Mouse (Mus musculus) lung, postnatal 0 days (tissue): ENCODE measurements at regions not wholly inside any gene's neighbourhood (a gene's known extent, or its start where the extent isn't known, plus 50 kb on each side); places are given as distances from the start of the nearest gene placed in this dataset.

Experiments used
- ATAC-seq: fragments of 200-750 bp; cut with Nextera tagmentation; 2 replicates; pipeline ENCODE4 v1.8.0; 2017; ENCODE audit warnings: moderate library complexity
- DNase-seq: peaks from one replicate; pipeline ENCODE4 v3.0.0-alpha.2; 2016; ENCODE audit warnings: low spot score
- H3K27ac ChIP-seq: fragments of 300-500 bp; sonication (generic); 2 replicates; pipeline ENCODE4 v1.5.1; 2014; ENCODE audit warnings: antibody characterized with exemption, mild to moderate bottlenecking, low read length, mixed read lengths
- H3K27me3 ChIP-seq: fragments of 300-500 bp; sonication (generic); replicated peaks from 2 replicates; pipeline ENCODE4 v1.6.1; 2014; ENCODE audit warnings: low read length, mixed read lengths; ENCODE audit not compliant: insufficient read depth
- H3K36me3 ChIP-seq: fragments of 300-500 bp; sonication (generic); 2 replicates; pipeline ENCODE4 v1.6.1; 2014; ENCODE audit warnings: low read length, mixed read lengths; ENCODE audit not compliant: insufficient read depth
- H3K4me1 ChIP-seq: fragments of 300-500 bp; sonication (generic); 2 replicates; pipeline ENCODE4 v1.6.1; 2014; ENCODE audit warnings: antibody characterized with exemption, low read depth, low read length, mixed read lengths; ENCODE audit not compliant: insufficient read depth
- H3K4me2 ChIP-seq: fragments of 300-500 bp; sonication (generic); replicated peaks from 2 replicates; pipeline ENCODE4 v1.6.1; 2014; ENCODE audit warnings: low read depth, mild to moderate bottlenecking, low read length, moderate library complexity, mixed read lengths
- H3K4me3 ChIP-seq: fragments of 300-500 bp; sonication (generic); 2 replicates; pipeline ENCODE4 v1.5.1; 2014; ENCODE audit warnings: low read depth, low read length
- H3K9ac ChIP-seq: fragments of 300-500 bp; sonication (generic); replicated peaks from 2 replicates; pipeline ENCODE4 v1.6.1; 2014; ENCODE audit warnings: low read depth, mild to moderate bottlenecking
- H3K9me3 ChIP-seq: fragments of 300-500 bp; sonication (generic); 2 replicates; pipeline ENCODE4 v1.6.1; 2016; ENCODE audit warnings: low read length, mixed read lengths
- CTCF ChIP-seq: IDR thresholded peaks from 2 replicates; pipeline ENCODE4 v1.5.1; 2016; ENCODE audit warnings: antibody characterized with exemption, mild to moderate bottlenecking
- EP300 ChIP-seq: IDR thresholded peaks from 2 replicates; pipeline ENCODE4 v1.6.1; 2016; ENCODE audit warnings: antibody characterized with exemption, mild to moderate bottlenecking, control low read depth
- WGBS: fragments of 180-500 bp; shearing (Covaris S2); extraction: QIAGEN DNeasy Blood & Tissue Kit; methylation state at CpG from one replicate; pipeline ENCODE4 v1.1.7; 2014; 5-methylcytosine and 5-hydroxymethylcytosine counted together

- no peaks in the 10 kb centered on the region for H3K4me1 ChIP-seq
- 55% methylated on average over 8 of the region's 8 CpGs for WGBS
- ATAC-seq = peak; percentile 85
Observed at GRCm38 (mm10) chr9:101710611-101711071, 151.0 kb upstream of the 9630041A04Rik start.

GRCm38 (mm10) chr9:101700368-101700767 lies 161.3 kb upstream of the 9630041A04Rik start:
- 64% methylated on average over 7 of the region's 7 CpGs for WGBS
- H3K9me3 ChIP-seq = no peaks in the 10 kb centered on the region
- H3K4me2 ChIP-seq = no peak overlapping the region
- H3K9ac ChIP-seq = no peak overlapping the region
- H3K4me1 ChIP-seq = no peaks in the 10 kb centered on the region
- TF ChIP-seq EP300 (no peak), CTCF (no peak)
- H3K27ac ChIP-seq = no peak overlapping the region
- DNase-seq (no peak), ATAC-seq (no peak)
- H3K27me3 ChIP-seq = no peaks in the 10 kb centered on the region
- no peaks in the 10 kb centered on the region for H3K36me3 ChIP-seq
- no peak overlapping the region for H3K4me3 ChIP-seq

More at GRCm38 (mm10) chr9:101710611-101711071, 151.0 kb upstream of the 9630041A04Rik start:
- Histone ChIP-seq H3K9ac (no peak overlapping the region), H3K4me3 (no peak overlapping the region), H3K4me2 (no peak overlapping the region), H3K36me3 (no peaks in the 10 kb centered on the region), H3K27ac (no peak overlapping the region), H3K27me3 (no peaks in the 10 kb centered on the region), H3K9me3 (no peaks in the 10 kb centered on the region)
- peak; percentile 55 for DNase-seq
- TF ChIP-seq EP300 (no peak), CTCF (no peak)

- Histone ChIP-seq H3K4me1 (no peaks in the 10 kb centered on the region), H3K9ac (no peak overlapping the region), H3K36me3 (no peaks in the 10 kb centered on the region), H3K4me2 (no peak overlapping the region), H3K9me3 (no peaks in the 10 kb centered on the region), H3K4me3 (no peak overlapping the region), H3K27me3 (no peaks in the 10 kb centered on the region), H3K27ac (no peak overlapping the region)
- TF ChIP-seq EP300 (no peak), CTCF (no peak)
- ATAC-seq (no peak), DNase-seq (no peak)
- 79% methylated on average over 5 of the region's 5 CpGs for WGBS
Observed at GRCm38 (mm10) chr9:101694054-101694453, 167.6 kb upstream of the 9630041A04Rik start.

- H3K36me3 ChIP-seq = no peaks in the 10 kb centered on the region
- no peak overlapping the region for H3K4me2 ChIP-seq
- no peak overlapping the region for H3K9ac ChIP-seq
- H3K9me3 ChIP-seq = no peaks in the 10 kb centered on the region
- H3K4me3 ChIP-seq = no peak overlapping the region
- ATAC-seq = no peak
- WGBS = 83% methylated on average over 6 of the region's 6 CpGs
- no peak overlapping the region for H3K27ac ChIP-seq
- TF ChIP-seq EP300 = no peak
- no peaks in the 10 kb centered on the region for H3K27me3 ChIP-seq
- H3K4me1 ChIP-seq = no peaks in the 10 kb centered on the region
- no peak for DNase-seq
Observed at GRCm38 (mm10) chr9:101691336-101691735, 170.3 kb upstream of the 9630041A04Rik start.

- Histone ChIP-seq H3K4me1 (no peaks in the 10 kb centered on the region), H3K27ac (no peak overlapping the region), H3K9ac (no peak overlapping the region), H3K4me3 (no peak overlapping the region), H3K36me3 (no peaks in the 10 kb centered on the region), H3K4me2 (no peak overlapping the region), H3K9me3 (no peaks in the 10 kb centered on the region), H3K27me3 (no peaks in the 10 kb centered on the region)
- 63% methylated on average over 7 of the region's 7 CpGs for WGBS
- ATAC-seq (no peak), DNase-seq (no peak)
- TF ChIP-seq CTCF (no peak), EP300 (no peak)
Observed at GRCm38 (mm10) chr9:101690916-101691315, 170.7 kb upstream of the 9630041A04Rik start.

- H3K27me3 ChIP-seq = no peaks in the 10 kb centered on the region
- ATAC-seq = no peak
- H3K4me2 ChIP-seq = no peak overlapping the region
- no peaks in the 10 kb centered on the region for H3K9me3 ChIP-seq
- DNase-seq = no peak
- no peaks in the 10 kb centered on the region for H3K4me1 ChIP-seq
- H3K4me3 ChIP-seq = no peak overlapping the region
- TF ChIP-seq CTCF = no peak
- no peak for TF ChIP-seq EP300
- 20% methylated on average over 12 of the region's 12 CpGs for WGBS
- H3K27ac ChIP-seq = no peak overlapping the region
- H3K36me3 ChIP-seq = no peaks in the 10 kb centered on the region
- H3K9ac ChIP-seq = no peak overlapping the region
Observed at GRCm38 (mm10) chr9:101690402-101690861, 171.2 kb upstream of the 9630041A04Rik start.
